Mouse (Mus musculus) heart, adult 10 weeks (tissue): ENCODE measurements around the gene Gm4881. TPM values are rescaled to one million over a fixed set of nuclear protein-coding genes. Genes with fewer than 3 reads are reported as not detected.

ENCODE experiments used
- polyA plus RNA-seq: library from polyadenylated mRNA; stranded (reverse); fragments of 350-450 nt; fragmentation: Illumina TruSeq; extraction: RNeasy Lipid Tissue Mini Kit (QIAGEN cat#74804); gene quantifications from one replicate; pipeline ENCODE4 v1.2.3, GENCODE M21; 2014; ENCODE audit warnings: low read depth, low replicate concordance

Gene Gm4881
- polyA plus RNA-seq = not detected

GRCm38 (mm10) chr7:24944257-24944950, at the start of gene Gm4881:
Gene Gm4881, minus strand, starts transcription at chr7:24944494.

GRCm38 (mm10) chr7:24971972-24972893, 27.9 kb upstream of the Gm4881 start, which contains the start of gene Rabac1:
Gene Rabac1, minus strand, starts transcription at chr7:24972754.

GRCm38 (mm10) chr7:24902630-24903443, 41.5 kb downstream of the Gm4881 start, which contains the start of gene Arhgef1:
Gene Arhgef1, plus strand, starts transcription at chr7:24902912.

GRCm38 (mm10) chr7:24897224-24897623, 47.1 kb downstream of the Gm4881 start, which contains the start of gene Cd79a:
Gene Cd79a, plus strand, starts transcription at chr7:24897381.

GRCm38 (mm10) chr7:24883896-24884692, 60.2 kb downstream of the Gm4881 start, which contains the start of gene Rps19:
Gene Rps19, plus strand, starts transcription at chr7:24884371.

Other genes with a start within 250 kb of the Gm4881 start
- gene BC049730, start 235.3 kb downstream of the Gm4881 start, polyA plus RNA-seq = not detected
- not detected for gene Gm4763, start 217.6 kb downstream of the Gm4881 start, polyA plus RNA-seq
- not detected for gene Cd177, start 184.2 kb downstream of the Gm4881 start, polyA plus RNA-seq
- gene Ceacam10, start 167.3 kb downstream of the Gm4881 start, polyA plus RNA-seq = not detected
- 1.5 TPM for gene Gm9844, start 82.3 kb downstream of the Gm4881 start, polyA plus RNA-seq
- gene Lypd4, start 74.6 kb downstream of the Gm4881 start, polyA plus RNA-seq = not detected
- gene Dmrtc2, start 74.4 kb downstream of the Gm4881 start, polyA plus RNA-seq = not detected
- gene Rps19, start 60.1 kb downstream of the Gm4881 start, polyA plus RNA-seq = 531 TPM
- gene Cd79a, start 47.1 kb downstream of the Gm4881 start, polyA plus RNA-seq = 0.84 TPM
- gene Arhgef1, start 41.6 kb downstream of the Gm4881 start, polyA plus RNA-seq = 60.8 TPM
- 283 TPM for gene Rabac1, start 28.3 kb upstream of the Gm4881 start, polyA plus RNA-seq
- gene Atp1a3, start 61.5 kb upstream of the Gm4881 start, polyA plus RNA-seq = 0.39 TPM
- gene Grik5, start 127.9 kb upstream of the Gm4881 start, polyA plus RNA-seq = 5.2 TPM
- gene Zfp574, start 128.1 kb upstream of the Gm4881 start, polyA plus RNA-seq = 6.4 TPM
- gene Pou2f2, start 235.2 kb upstream of the Gm4881 start, polyA plus RNA-seq = 0.84 TPM